Mouse (Mus musculus): ENCODE results near the gene Sec24a. TPM values are rescaled to one million over a fixed set of nuclear protein-coding genes. Genes with fewer than 3 reads are reported as not detected.
"Not testable (repeated sequence)": the region's sequence is repeated elsewhere in the genome, so short reads cannot be mapped to it uniquely, and the experiment has no call there.

The Sec24a gene
- polyA plus RNA-seq, 1 experiment: 15.6 TPM

DNA sequence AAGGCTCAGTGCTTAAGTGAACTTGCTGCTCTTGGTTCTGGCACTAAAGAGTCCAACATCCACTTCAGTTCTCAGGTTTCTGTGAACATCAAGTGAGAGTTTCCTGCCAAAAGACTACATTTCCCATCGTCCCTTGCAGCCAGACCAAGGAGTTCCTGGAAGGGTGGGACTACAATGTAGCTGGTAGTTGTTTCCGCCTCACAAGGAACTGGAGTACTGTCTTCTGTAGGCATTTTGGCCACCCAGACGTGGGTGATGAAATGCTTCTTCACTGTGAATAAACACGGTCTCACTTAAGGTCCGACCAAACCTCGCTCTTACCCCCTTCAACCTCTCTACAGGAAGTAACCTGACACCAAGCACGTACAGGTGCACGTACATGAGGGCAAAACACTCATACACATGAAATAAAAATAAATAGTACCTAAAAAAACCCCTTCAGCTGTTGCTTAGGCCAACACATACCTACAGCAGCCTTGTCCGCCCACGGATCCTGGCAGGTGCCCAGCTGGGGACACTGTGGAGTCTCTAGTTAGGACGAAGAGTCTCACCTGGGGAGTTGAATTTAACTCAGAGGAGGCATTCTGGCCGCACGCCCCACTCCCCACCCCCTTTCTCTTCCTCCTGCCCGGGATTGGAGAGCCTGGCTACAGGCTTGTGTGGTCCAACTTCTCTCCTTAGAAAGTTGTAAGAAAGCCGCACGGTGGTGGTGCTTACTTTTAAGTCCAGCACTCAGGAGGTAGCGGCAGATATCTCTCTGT lies 42.0 kb upstream of the Sec24a start:
- 35% methylated on average over 17 of the region's 17 CpGs for WGBS
- Histone ChIP-seq H3K4me3 (ENCODE audit: control insufficient read depth, insufficient read depth, low read length) (peak overlapping the region; percentile 36; the same call in 1 of the 2 replicates), H3K27ac (ENCODE audit: control insufficient read depth, insufficient read depth, low read length) (peak overlapping the region; percentile 48; the same call in 1 of the 2 replicates), H3K4me1 (replicated peaks; ENCODE audit: control insufficient read depth, insufficient read depth, low read length) (peaks cover 21% of the 10 kb centered on the region), H3K27me3 (ENCODE audit: control insufficient read depth, insufficient read depth, low read length) (no peaks in the 10 kb centered on the region), H3K36me3 (ENCODE audit: control insufficient read depth, insufficient read depth, low read length) (no peaks in the 10 kb centered on the region)
- TF ChIP-seq CTCF (IDR thresholded peaks at IDR 0.05; ENCODE audit: borderline replicate concordance, control insufficient read depth, extremely low read depth, insufficient read depth, low read length, poor library complexity): no peak
- TF ChIP-seq POLR2A (IDR thresholded peaks at IDR 0.05; ENCODE audit: control insufficient read depth, extremely low read depth, insufficient read depth, low read length, poor library complexity): no peak
- DNase-seq: peak; percentile 85

DNA sequence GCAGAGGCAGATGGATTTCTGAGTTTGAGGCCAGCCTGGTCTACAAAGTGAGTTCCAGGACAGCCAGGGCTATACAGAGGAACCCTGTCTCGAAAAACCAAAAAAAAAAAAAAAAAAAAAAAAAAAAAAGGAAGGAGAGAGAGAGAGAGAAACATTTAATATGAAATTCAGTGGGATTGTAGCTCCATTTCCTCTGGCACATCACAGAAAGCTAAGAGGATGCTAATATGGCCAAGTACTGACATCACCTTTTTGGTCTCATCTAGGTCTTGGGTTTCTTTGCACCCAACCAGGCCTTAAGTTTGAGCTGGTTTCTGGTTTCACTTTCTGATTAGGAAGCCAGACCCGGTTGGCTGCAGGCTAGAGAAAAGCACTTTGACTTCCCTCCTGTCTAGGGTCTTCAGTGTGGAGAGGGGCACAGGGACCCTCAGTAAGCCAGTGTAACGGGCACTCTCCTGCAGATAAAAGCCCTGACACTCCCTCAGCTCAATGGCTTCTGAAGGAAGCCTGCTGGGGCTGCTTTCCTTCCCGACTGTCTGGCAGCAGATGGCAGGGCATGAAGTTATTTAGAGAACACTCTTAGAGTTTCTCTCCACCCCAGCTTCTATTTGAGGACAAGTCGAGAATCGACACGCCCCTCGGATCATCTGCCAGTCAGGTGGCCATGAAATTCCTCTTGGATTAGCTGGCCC lies 37.3 kb upstream of the Sec24a start:
- TF ChIP-seq CTCF (IDR thresholded peaks at IDR 0.05; ENCODE audit: borderline replicate concordance, control insufficient read depth, extremely low read depth, insufficient read depth, low read length, poor library complexity) (no peak), POLR2A (IDR thresholded peaks at IDR 0.05; ENCODE audit: control insufficient read depth, extremely low read depth, insufficient read depth, low read length, poor library complexity) (no peak)
- H3K4me3 ChIP-seq (ENCODE audit: control insufficient read depth, insufficient read depth, low read length): no peak overlapping the region
- no peaks in the 10 kb centered on the region for H3K27me3 ChIP-seq (ENCODE audit: control insufficient read depth, insufficient read depth, low read length)
- no peaks in the 10 kb centered on the region for H3K36me3 ChIP-seq (ENCODE audit: control insufficient read depth, insufficient read depth, low read length)
- peak overlapping the region; percentile 38; the same call in 1 of the 2 replicates for H3K27ac ChIP-seq (ENCODE audit: control insufficient read depth, insufficient read depth, low read length)
- WGBS: 34% methylated on average over 8 of the region's 8 CpGs
- H3K4me1 ChIP-seq (replicated peaks; ENCODE audit: control insufficient read depth, insufficient read depth, low read length): peaks cover 12% of the 10 kb centered on the region
- no peak for DNase-seq

- Histone ChIP-seq H3K36me3 (ENCODE audit: control insufficient read depth, insufficient read depth, low read length) (peaks cover 10% of the 10 kb centered on the region; the same call in 1 of the 2 replicates), H3K27me3 (ENCODE audit: control insufficient read depth, insufficient read depth, low read length) (no peaks in the 10 kb centered on the region), H3K27ac (ENCODE audit: control insufficient read depth, insufficient read depth, low read length) (no peak overlapping the region), H3K4me1 (replicated peaks; ENCODE audit: control insufficient read depth, insufficient read depth, low read length) (peaks cover 6% of the 10 kb centered on the region), H3K4me3 (ENCODE audit: control insufficient read depth, insufficient read depth, low read length) (no peak overlapping the region)
- WGBS: 90% methylated on average over 4 of the region's 4 CpGs
- no peak for DNase-seq
- TF ChIP-seq POLR2A (IDR thresholded peaks at IDR 0.05; ENCODE audit: control insufficient read depth, extremely low read depth, insufficient read depth, low read length, poor library complexity) (no peak), CTCF (IDR thresholded peaks at IDR 0.05; ENCODE audit: borderline replicate concordance, control insufficient read depth, extremely low read depth, insufficient read depth, low read length, poor library complexity) (no peak)
Measured at GRCm38 (mm10) chr11:51796272-51796671, 32.8 kb upstream of the Sec24a start.

- H3K36me3 ChIP-seq (ENCODE audit: control insufficient read depth, insufficient read depth, low read length): peaks cover 22% of the 10 kb centered on the region
- DNase-seq: no peak
- no peak overlapping the region for H3K27ac ChIP-seq (ENCODE audit: control insufficient read depth, insufficient read depth, low read length)
- H3K27me3 ChIP-seq (ENCODE audit: control insufficient read depth, insufficient read depth, low read length): no peaks in the 10 kb centered on the region; the same call in 1 of the 2 replicates
- WGBS: 99% methylated on average over 7 of the region's 7 CpGs
- no peak overlapping the region for H3K4me3 ChIP-seq (ENCODE audit: control insufficient read depth, insufficient read depth, low read length)
- H3K4me1 ChIP-seq (replicated peaks; ENCODE audit: control insufficient read depth, insufficient read depth, low read length): no peaks in the 10 kb centered on the region
- no peak for TF ChIP-seq POLR2A (IDR thresholded peaks at IDR 0.05; ENCODE audit: control insufficient read depth, extremely low read depth, insufficient read depth, low read length, poor library complexity)
- TF ChIP-seq CTCF (IDR thresholded peaks at IDR 0.05; ENCODE audit: borderline replicate concordance, control insufficient read depth, extremely low read depth, insufficient read depth, low read length, poor library complexity): no peak
Measured at GRCm38 (mm10) chr11:51790662-51791061, 27.2 kb upstream of the Sec24a start.

DNA sequence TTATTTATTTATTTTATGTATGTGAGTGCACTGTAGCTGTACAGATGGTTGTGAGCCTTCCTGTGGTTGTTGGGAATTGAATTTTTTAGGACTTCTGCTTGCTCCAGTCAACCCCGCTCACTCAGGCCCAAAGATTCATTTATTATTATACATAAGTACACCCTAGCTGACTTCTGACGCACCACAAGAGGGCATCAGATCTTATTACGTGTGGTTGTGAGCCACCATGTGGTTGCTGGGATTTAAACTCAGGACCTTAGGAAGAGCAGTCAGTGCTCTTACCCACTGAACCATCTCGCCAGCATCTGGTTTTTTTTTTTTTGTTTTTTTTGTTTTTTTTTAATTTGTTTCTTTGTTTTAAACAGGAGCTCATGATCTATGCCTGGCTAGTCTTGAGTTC lies 26.3 kb upstream of the Sec24a start:
- not testable (repeated sequence) for H3K27me3 ChIP-seq (ENCODE audit: control insufficient read depth, insufficient read depth, low read length); H3K4me1 ChIP-seq (replicated peaks; ENCODE audit: control insufficient read depth, insufficient read depth, low read length); H3K27ac ChIP-seq (ENCODE audit: control insufficient read depth, insufficient read depth, low read length); DNase-seq; H3K4me3 ChIP-seq (ENCODE audit: control insufficient read depth, insufficient read depth, low read length)
- peaks cover 22% of the 10 kb centered on the region for H3K36me3 ChIP-seq (ENCODE audit: control insufficient read depth, insufficient read depth, low read length)
- WGBS: 96% methylated on average over 4 of the region's 4 CpGs

GRCm38 (mm10) chr11:51785926-51786325 lies 22.5 kb upstream of the Sec24a start:
- Histone ChIP-seq H3K4me3 (ENCODE audit: control insufficient read depth, insufficient read depth, low read length) (no peak overlapping the region), H3K36me3 (ENCODE audit: control insufficient read depth, insufficient read depth, low read length) (peaks cover 32% of the 10 kb centered on the region), H3K27me3 (ENCODE audit: control insufficient read depth, insufficient read depth, low read length) (no peaks in the 10 kb centered on the region; the same call in 1 of the 2 replicates), H3K4me1 (replicated peaks; ENCODE audit: control insufficient read depth, insufficient read depth, low read length) (no peaks in the 10 kb centered on the region), H3K27ac (ENCODE audit: control insufficient read depth, insufficient read depth, low read length) (no peak overlapping the region)
- TF ChIP-seq POLR2A (IDR thresholded peaks at IDR 0.05; ENCODE audit: control insufficient read depth, extremely low read depth, insufficient read depth, low read length, poor library complexity): no peak
- TF ChIP-seq CTCF (IDR thresholded peaks at IDR 0.05; ENCODE audit: borderline replicate concordance, control insufficient read depth, extremely low read depth, insufficient read depth, low read length, poor library complexity): peak; percentile 28; the same call in 1 of the 2 replicates
- DNase-seq: peak; percentile 68
- 97% methylated on average over 6 of the region's 6 CpGs for WGBS

Data from thymus, adult 2 months (tissue).